Mouse (Mus musculus): ENCODE data around the gene Efhd1. TPM values are rescaled to one million over a fixed set of nuclear protein-coding genes. Genes with fewer than 3 reads are reported as not detected.

Efhd1 gene
- polyA plus RNA-seq, 1 experiment from 2014 or later: 0.18 TPM

- ATAC-seq (ENCODE audit: insufficient read depth, low FRiP score, low read depth): peak; percentile 82; the same call in 1 of the 2 replicates
- 23% methylated on average over 22 of the region's 22 CpGs for WGBS
- no peaks in the 10 kb centered on the region for H3K27me3 ChIP-seq (replicated peaks)
- H3K4me3 ChIP-seq (replicated peaks): no peak overlapping the region
- no peaks in the 10 kb centered on the region for H3K9me3 ChIP-seq
- no peaks in the 10 kb centered on the region; the same call in 1 of the 2 replicates for H3K4me1 ChIP-seq
- no peak overlapping the region for H3K27ac ChIP-seq
- H3K36me3 ChIP-seq: no peaks in the 10 kb centered on the region
- H3K9ac ChIP-seq: no peak overlapping the region
- H3K4me2 ChIP-seq: peak overlapping the region; percentile 36
Measured at GRCm38 (mm10) chr1:87245929-87246815, 18.0 kb upstream of the Efhd1 start.

GRCm38 (mm10) chr1:87252040-87252609 lies 12.0 kb upstream of the Efhd1 start:
- H3K4me2 ChIP-seq: no peak overlapping the region

GRCm38 (mm10) chr1:87255173-87255572 lies 9.0 kb upstream of the Efhd1 start:
- no peak overlapping the region for H3K4me3 ChIP-seq (replicated peaks)
- no peak overlapping the region for H3K4me2 ChIP-seq
- H3K9ac ChIP-seq: no peak overlapping the region
- H3K4me1 ChIP-seq: no peaks in the 10 kb centered on the region
- H3K27me3 ChIP-seq (replicated peaks): peaks cover 10% of the 10 kb centered on the region
- no peak for ATAC-seq (ENCODE audit: insufficient read depth, low FRiP score, low read depth)
- no peaks in the 10 kb centered on the region for H3K9me3 ChIP-seq
- no peak overlapping the region for H3K27ac ChIP-seq
- 61% methylated on average over 4 of the region's 4 CpGs for WGBS
- no peaks in the 10 kb centered on the region for H3K36me3 ChIP-seq

More at GRCm38 (mm10) chr1:87252040-87252609, 12.0 kb upstream of the Efhd1 start:
- Histone ChIP-seq H3K4me1 (no peaks in the 10 kb centered on the region), H3K4me3 (replicated peaks) (no peak overlapping the region), H3K9me3 (no peaks in the 10 kb centered on the region), H3K36me3 (no peaks in the 10 kb centered on the region), H3K9ac (no peak overlapping the region), H3K27me3 (replicated peaks) (no peaks in the 10 kb centered on the region; the same call in 1 of the 2 replicates), H3K27ac (no peak overlapping the region)
- no peak for ATAC-seq (ENCODE audit: insufficient read depth, low FRiP score, low read depth)
- WGBS: 53% methylated on average over 5 of the region's 5 CpGs

GRCm38 (mm10) chr1:87257691-87258090 lies 6.5 kb upstream of the Efhd1 start:
- no peak overlapping the region for H3K27ac ChIP-seq
- 17% methylated on average over 11 of the region's 11 CpGs for WGBS
- no peak for ATAC-seq (ENCODE audit: insufficient read depth, low FRiP score, low read depth)
- H3K27me3 ChIP-seq (replicated peaks): peaks cover 24% of the 10 kb centered on the region
- no peak overlapping the region for H3K4me2 ChIP-seq
- no peaks in the 10 kb centered on the region for H3K36me3 ChIP-seq
- H3K4me1 ChIP-seq: no peaks in the 10 kb centered on the region
- no peak overlapping the region for H3K4me3 ChIP-seq (replicated peaks)
- no peaks in the 10 kb centered on the region for H3K9me3 ChIP-seq
- H3K9ac ChIP-seq: no peak overlapping the region

DNA sequence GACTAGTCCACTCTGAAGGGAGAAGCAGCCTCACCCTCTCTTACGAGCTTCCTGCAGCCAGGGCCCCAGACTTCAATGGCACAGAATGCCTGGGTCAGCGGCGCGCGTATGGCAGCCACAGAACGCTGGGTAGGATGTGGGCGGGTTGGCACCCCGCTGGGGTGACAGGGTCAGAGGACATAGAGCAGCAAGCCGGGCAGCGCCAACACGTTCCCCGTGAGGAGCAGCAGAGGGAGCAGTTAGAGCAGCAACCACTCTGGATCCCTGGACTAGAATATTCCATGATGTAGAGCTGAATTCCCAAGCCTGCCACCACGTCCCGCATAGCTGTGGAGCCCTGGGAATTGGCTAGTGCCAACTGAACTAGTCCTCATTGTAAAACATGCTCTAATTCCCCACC lies 5.7 kb upstream of the Efhd1 start:
- H3K4me2 ChIP-seq: no peak overlapping the region
- H3K36me3 ChIP-seq: no peaks in the 10 kb centered on the region
- no peaks in the 10 kb centered on the region for H3K4me1 ChIP-seq
- peaks cover 32% of the 10 kb centered on the region for H3K27me3 ChIP-seq (replicated peaks)
- no peak overlapping the region for H3K9ac ChIP-seq
- no peak for ATAC-seq (ENCODE audit: insufficient read depth, low FRiP score, low read depth)
- no peak overlapping the region for H3K4me3 ChIP-seq (replicated peaks)
- no peak overlapping the region for H3K27ac ChIP-seq
- no peaks in the 10 kb centered on the region for H3K9me3 ChIP-seq
- 12% methylated on average over 14 of the region's 14 CpGs for WGBS

- no peak overlapping the region for H3K4me2 ChIP-seq
- H3K4me1 ChIP-seq: peaks cover 6% of the 10 kb centered on the region
- H3K9me3 ChIP-seq: no peaks in the 10 kb centered on the region
- H3K27ac ChIP-seq: no peak overlapping the region
- no peak overlapping the region for H3K4me3 ChIP-seq (replicated peaks)
- no peak for ATAC-seq (ENCODE audit: insufficient read depth, low FRiP score, low read depth)
- H3K36me3 ChIP-seq: no peaks in the 10 kb centered on the region
- 71% methylated on average over 2 of the region's 2 CpGs for WGBS
- peaks cover 40% of the 10 kb centered on the region for H3K27me3 ChIP-seq (replicated peaks)
- H3K9ac ChIP-seq: no peak overlapping the region
Measured at GRCm38 (mm10) chr1:87259316-87259715, 4.8 kb upstream of the Efhd1 start.

DNA sequence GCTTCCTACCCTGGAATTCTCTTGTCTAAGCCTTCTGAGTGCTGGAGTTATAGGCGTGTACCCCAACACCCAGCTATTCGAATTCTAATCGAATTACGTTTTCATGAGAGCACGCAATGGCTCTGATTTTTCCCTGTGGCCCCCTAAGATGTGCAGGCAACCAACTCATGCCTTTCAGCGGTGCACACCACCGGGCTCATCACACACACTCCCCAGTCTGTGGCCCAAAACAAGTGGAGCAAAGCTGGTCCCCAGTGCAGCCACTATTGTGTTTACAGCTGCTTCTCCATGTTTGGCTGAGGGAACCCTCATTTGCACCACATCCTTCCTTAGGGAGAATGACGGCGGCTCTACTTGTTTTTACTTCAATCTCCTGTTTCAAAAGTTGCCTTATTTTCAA lies 906 bp upstream of the Efhd1 start:
- H3K9ac ChIP-seq: no peak overlapping the region
- H3K9me3 ChIP-seq: no peaks in the 10 kb centered on the region
- ATAC-seq (ENCODE audit: insufficient read depth, low FRiP score, low read depth): no peak
- no peaks in the 10 kb centered on the region for H3K36me3 ChIP-seq
- no peak overlapping the region for H3K27ac ChIP-seq
- 4% methylated on average over 9 of the region's 9 CpGs for WGBS
- peaks cover 71% of the 10 kb centered on the region for H3K27me3 ChIP-seq (replicated peaks)
- no peak overlapping the region for H3K4me3 ChIP-seq (replicated peaks)
- H3K4me1 ChIP-seq: peaks cover 12% of the 10 kb centered on the region
- H3K4me2 ChIP-seq: no peak overlapping the region

GRCm38 (mm10) chr1:87263796-87264133 lies 398 bp upstream of the Efhd1 start:
- Histone ChIP-seq H3K4me2 (peak overlapping the region; percentile 95), H3K36me3 (no peaks in the 10 kb centered on the region), H3K27me3 (replicated peaks) (peaks cover 68% of the 10 kb centered on the region), H3K9ac (no peak overlapping the region), H3K9me3 (no peaks in the 10 kb centered on the region), H3K4me3 (replicated peaks) (peak overlapping the region; percentile 45), H3K27ac (no peak overlapping the region), H3K4me1 (peaks cover 12% of the 10 kb centered on the region)
- ATAC-seq (ENCODE audit: insufficient read depth, low FRiP score, low read depth): no peak
- WGBS: 6% methylated on average over 12 of the region's 12 CpGs

GRCm38 (mm10) chr1:87265200-87265599 lies 1.0 kb downstream of the Efhd1 start:
- Histone ChIP-seq H3K4me2 (peak overlapping the region; percentile 95), H3K9ac (no peak overlapping the region), H3K27me3 (replicated peaks) (peaks cover 61% of the 10 kb centered on the region), H3K4me3 (replicated peaks) (peak overlapping the region; percentile 45), H3K27ac (no peak overlapping the region), H3K4me1 (peaks cover 14% of the 10 kb centered on the region), H3K9me3 (no peaks in the 10 kb centered on the region), H3K36me3 (no peaks in the 10 kb centered on the region)
- no peak for ATAC-seq (ENCODE audit: insufficient read depth, low FRiP score, low read depth)
- WGBS: under 1% methylated on average over 13 of the region's 13 CpGs

DNA sequence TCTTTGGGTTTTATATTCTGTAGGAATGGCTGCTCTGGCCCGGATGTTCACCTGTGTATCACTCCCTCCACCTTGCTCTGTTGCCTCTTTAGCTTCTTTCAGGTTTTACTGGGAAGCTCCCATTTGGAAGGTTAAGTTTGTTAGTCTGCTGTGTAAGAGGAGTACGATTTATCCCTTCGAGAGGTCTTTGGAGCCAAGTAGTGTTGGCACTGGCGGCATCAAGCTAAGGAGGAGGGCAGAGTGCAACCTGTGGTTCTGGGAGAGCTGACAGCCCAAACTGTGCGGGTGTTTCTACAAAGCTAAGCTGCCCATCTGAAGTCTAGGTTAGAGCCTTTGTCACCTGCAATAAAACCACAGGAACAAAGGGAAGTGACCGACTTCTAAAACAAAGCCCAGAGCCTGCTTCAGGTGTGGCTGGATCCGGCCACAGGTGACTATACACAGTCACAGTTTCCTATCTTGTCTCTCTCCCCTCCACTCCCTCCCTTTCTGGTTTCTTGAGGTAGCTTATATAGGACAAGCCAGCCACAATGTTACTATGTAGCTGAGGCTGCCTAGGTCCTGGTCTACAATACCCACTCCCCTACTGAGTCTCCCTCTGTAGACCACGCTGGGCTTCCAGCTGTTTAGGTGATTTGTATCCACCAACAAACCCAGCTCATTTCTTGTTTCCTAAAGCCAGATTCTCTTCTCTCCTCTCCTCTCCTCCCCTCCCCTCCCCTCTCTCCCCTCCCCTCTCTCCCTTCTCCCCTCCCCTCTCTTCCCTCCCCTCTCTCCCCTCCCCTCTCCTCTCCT lies 2.3 kb downstream of the Efhd1 start:
- WGBS: 29% methylated on average over 8 of the region's 8 CpGs
- Histone ChIP-seq H3K9ac (no peak overlapping the region), H3K4me1 (peaks cover 25% of the 10 kb centered on the region), H3K27me3 (replicated peaks) (peaks cover 59% of the 10 kb centered on the region), H3K27ac (no peak overlapping the region), H3K36me3 (no peaks in the 10 kb centered on the region), H3K4me2 (no peak overlapping the region), H3K4me3 (replicated peaks) (no peak overlapping the region), H3K9me3 (no peaks in the 10 kb centered on the region)
- no peak for ATAC-seq (ENCODE audit: insufficient read depth, low FRiP score, low read depth)

GRCm38 (mm10) chr1:87270204-87270603 lies 6.0 kb downstream of the Efhd1 start:
- Histone ChIP-seq H3K4me2 (no peak overlapping the region), H3K9ac (no peak overlapping the region), H3K4me3 (replicated peaks) (no peak overlapping the region), H3K27me3 (replicated peaks) (peaks cover 22% of the 10 kb centered on the region), H3K4me1 (peaks cover 13% of the 10 kb centered on the region), H3K9me3 (no peaks in the 10 kb centered on the region), H3K27ac (no peak overlapping the region), H3K36me3 (no peaks in the 10 kb centered on the region)
- 52% methylated on average over 3 of the region's 3 CpGs for WGBS
- ATAC-seq (ENCODE audit: insufficient read depth, low FRiP score, low read depth): no peak

Measured in stomach, embryonic 15.5 days (tissue).